Mouse (Mus musculus): Measurements from ENCODE around the gene Hhat.

Gene Hhat

GRCm38 (mm10) chr1:192650586-192650985, 120.4 kb downstream of the Hhat start:
- no peak for DNase-seq (ENCODE audit: low spot score)

- DNase-seq (ENCODE audit: low spot score): no peak
Observed at GRCm38 (mm10) chr1:192650023-192650422, 121.0 kb downstream of the Hhat start.

GRCm38 (mm10) chr1:192649233-192649632, 121.8 kb downstream of the Hhat start:
- DNase-seq (ENCODE audit: low spot score): no peak

GRCm38 (mm10) chr1:192647361-192647760, 123.7 kb downstream of the Hhat start:
- no peak for DNase-seq (ENCODE audit: low spot score)

GRCm38 (mm10) chr1:192642126-192642525, 128.9 kb downstream of the Hhat start:
- DNase-seq (ENCODE audit: low spot score): no peak

- no peak for DNase-seq (ENCODE audit: low spot score)
Observed at GRCm38 (mm10) chr1:192639175-192639574, 131.8 kb downstream of the Hhat start.

- no peak for DNase-seq (ENCODE audit: low spot score)
Observed at GRCm38 (mm10) chr1:192621843-192622242, 149.2 kb downstream of the Hhat start.

- no peak for DNase-seq (ENCODE audit: low spot score)
Observed at GRCm38 (mm10) chr1:192613271-192613670, 157.8 kb downstream of the Hhat start.

- DNase-seq (ENCODE audit: low spot score): no peak
Observed at GRCm38 (mm10) chr1:192611996-192612739, 158.9 kb downstream of the Hhat start.

- no peak for DNase-seq (ENCODE audit: low spot score)
Observed at GRCm38 (mm10) chr1:192606876-192607275, 164.1 kb downstream of the Hhat start.

GRCm38 (mm10) chr1:192604413-192604812, 166.6 kb downstream of the Hhat start:
- no peak for DNase-seq (ENCODE audit: low spot score)

GRCm38 (mm10) chr1:192603556-192603955, 167.5 kb downstream of the Hhat start:
- no peak for DNase-seq (ENCODE audit: low spot score)

- no peak for DNase-seq (ENCODE audit: low spot score)
Observed at GRCm38 (mm10) chr1:192601206-192601605, 169.8 kb downstream of the Hhat start.

- no peak for DNase-seq (ENCODE audit: low spot score)
Observed at GRCm38 (mm10) chr1:192599746-192600145, 171.3 kb downstream of the Hhat start.

GRCm38 (mm10) chr1:192598380-192598779, 172.6 kb downstream of the Hhat start:
- DNase-seq (ENCODE audit: low spot score): peak; percentile 56

- no peak for DNase-seq (ENCODE audit: low spot score)
Observed at GRCm38 (mm10) chr1:192595426-192595825, 175.6 kb downstream of the Hhat start.

GRCm38 (mm10) chr1:192593492-192593891, 177.5 kb downstream of the Hhat start:
- DNase-seq (ENCODE audit: low spot score): no peak

GRCm38 (mm10) chr1:192587451-192587850, 183.6 kb downstream of the Hhat start:
- no peak for DNase-seq (ENCODE audit: low spot score)

GRCm38 (mm10) chr1:192585289-192585688, 185.7 kb downstream of the Hhat start:
- DNase-seq (ENCODE audit: low spot score): no peak

- DNase-seq (ENCODE audit: low spot score): no peak
Observed at GRCm38 (mm10) chr1:192582921-192583320, 188.1 kb downstream of the Hhat start.

- DNase-seq (ENCODE audit: low spot score): no peak
Observed at GRCm38 (mm10) chr1:192564691-192565090, 206.3 kb downstream of the Hhat start.

GRCm38 (mm10) chr1:192559341-192559740, 211.7 kb downstream of the Hhat start:
- DNase-seq (ENCODE audit: low spot score): no peak

- no peak for DNase-seq (ENCODE audit: low spot score)
Observed at GRCm38 (mm10) chr1:192557978-192558594, 212.9 kb downstream of the Hhat start.

GRCm38 (mm10) chr1:192555516-192555915, 215.5 kb downstream of the Hhat start:
- no peak for DNase-seq (ENCODE audit: low spot score)

All from testis, postnatal 14 days (tissue).